Mouse (Mus musculus) thymus, postnatal 0 days (tissue): ENCODE measurements around the gene Eif2s2. TPM values are rescaled to one million over a fixed set of nuclear protein-coding genes. Genes with fewer than 3 reads are reported as not detected.
"Not testable (repeated sequence)": the region's sequence is repeated elsewhere in the genome, so short reads cannot be mapped to it uniquely, and the experiment has no call there.

Source experiments
- DNase-seq: peaks from one replicate; pipeline ENCODE4 v3.0.0-alpha.2; 2015; ENCODE audit warnings: low spot score
- polyA plus RNA-seq: library from polyadenylated mRNA; unstranded; fragments of >200 nt; fragmentation: Nextera tagmentation; extraction: Ambion mirVana; gene quantifications from 2 replicates; pipeline ENCODE4 v1.2.1, GENCODE M21; 2015

The Eif2s2 gene
- 106 and 113 TPM in 2 replicates for polyA plus RNA-seq

- peak; percentile 99 for DNase-seq
Observed at GRCm38 (mm10) chr2:154892201-154893044, at the start of gene Eif2s2. TSS of gene Eif2s2 (minus strand) at chr2:154892935.

GRCm38 (mm10) chr2:154941952-154942351 is 49.2 kb upstream of the Eif2s2 start:
- no peak for DNase-seq

- DNase-seq = no peak
Observed at GRCm38 (mm10) chr2:154937547-154938390, 45.0 kb upstream of the Eif2s2 start.

GRCm38 (mm10) chr2:154936536-154937155 is 43.9 kb upstream of the Eif2s2 start:
- DNase-seq = no peak

- no peak for DNase-seq
Observed at GRCm38 (mm10) chr2:154936106-154936505, 43.4 kb upstream of the Eif2s2 start.

GRCm38 (mm10) chr2:154933884-154934283 is 41.1 kb upstream of the Eif2s2 start:
- DNase-seq = peak; percentile 22

- DNase-seq = no peak
Observed at GRCm38 (mm10) chr2:154928298-154928697, 35.6 kb upstream of the Eif2s2 start.

- DNase-seq = no peak
Observed at GRCm38 (mm10) chr2:154926843-154927242, 34.1 kb upstream of the Eif2s2 start.

GRCm38 (mm10) chr2:154925411-154926031 is 32.8 kb upstream of the Eif2s2 start:
- DNase-seq = no peak

GRCm38 (mm10) chr2:154922134-154922533 is 29.4 kb upstream of the Eif2s2 start:
- not testable (repeated sequence) for DNase-seq

GRCm38 (mm10) chr2:154920896-154921295 is 28.2 kb upstream of the Eif2s2 start:
- DNase-seq = no peak

GRCm38 (mm10) chr2:154917866-154918641 is 25.3 kb upstream of the Eif2s2 start:
- no peak for DNase-seq

- DNase-seq = peak; percentile 67
Observed at GRCm38 (mm10) chr2:154916547-154916946, 23.8 kb upstream of the Eif2s2 start.

- DNase-seq = no peak
Observed at GRCm38 (mm10) chr2:154915922-154916541, 23.3 kb upstream of the Eif2s2 start.

GRCm38 (mm10) chr2:154909789-154910188 is 17.1 kb upstream of the Eif2s2 start:
- DNase-seq = no peak

- peak; percentile 12 for DNase-seq
Observed at GRCm38 (mm10) chr2:154908223-154908622, 15.5 kb upstream of the Eif2s2 start.

GRCm38 (mm10) chr2:154905796-154906195 is 13.1 kb upstream of the Eif2s2 start:
- no peak for DNase-seq

- no peak for DNase-seq
Observed at GRCm38 (mm10) chr2:154902111-154902510, 9.4 kb upstream of the Eif2s2 start.

- not testable (repeated sequence) for DNase-seq
Observed at GRCm38 (mm10) chr2:154899412-154899811, 6.7 kb upstream of the Eif2s2 start.

- not testable (repeated sequence) for DNase-seq
Observed at GRCm38 (mm10) chr2:154899004-154899403, 6.3 kb upstream of the Eif2s2 start.
